Mouse (Mus musculus) R1 (cell line): ENCODE measurements around the gene Magi3.

Experiments
- DNase-seq: peaks from one replicate; pipeline ENCODE4 v3.0.0-alpha.2; 2018; ENCODE audit warnings: low read depth, low spot score

Gene Magi3

DNA sequence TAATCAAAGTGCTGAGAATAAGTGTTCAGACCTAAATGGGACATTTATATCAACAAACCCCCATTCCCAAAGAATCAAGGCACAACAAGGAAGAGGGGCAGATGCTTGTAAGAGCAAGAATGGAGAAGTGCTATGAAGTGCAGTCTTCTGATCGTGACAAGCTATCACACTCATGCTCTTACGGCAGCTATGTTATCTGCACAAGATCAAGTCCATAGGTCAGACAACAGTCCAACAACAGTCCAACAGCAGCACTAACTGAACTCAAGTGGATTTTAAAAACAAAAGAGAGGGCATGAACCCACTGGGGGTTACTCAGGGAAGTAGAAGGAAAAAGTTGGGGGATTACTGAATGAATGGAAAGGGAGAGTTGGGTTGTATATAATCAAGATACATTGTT lies 30.4 kb downstream of the Magi3 start:
- no peak for DNase-seq

DNA sequence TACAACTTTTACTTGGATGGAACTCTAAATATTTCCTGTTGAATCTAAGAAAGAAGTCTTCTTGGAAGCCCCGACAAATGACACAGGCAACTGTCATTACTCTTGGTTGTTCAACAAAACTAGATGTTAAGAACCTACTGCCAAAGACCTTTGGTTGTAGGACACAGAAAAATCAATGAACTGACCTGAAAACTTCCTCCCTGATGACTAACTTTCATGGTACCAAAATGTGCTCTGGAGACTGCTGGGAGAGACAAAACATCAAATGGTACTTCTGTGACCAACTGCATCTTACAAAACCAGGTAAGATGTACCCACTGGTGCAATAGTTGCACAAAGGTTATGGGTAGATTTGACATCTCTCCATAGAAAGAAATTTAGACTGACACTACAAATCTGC lies 30.9 kb downstream of the Magi3 start:
- no peak for DNase-seq

DNA sequence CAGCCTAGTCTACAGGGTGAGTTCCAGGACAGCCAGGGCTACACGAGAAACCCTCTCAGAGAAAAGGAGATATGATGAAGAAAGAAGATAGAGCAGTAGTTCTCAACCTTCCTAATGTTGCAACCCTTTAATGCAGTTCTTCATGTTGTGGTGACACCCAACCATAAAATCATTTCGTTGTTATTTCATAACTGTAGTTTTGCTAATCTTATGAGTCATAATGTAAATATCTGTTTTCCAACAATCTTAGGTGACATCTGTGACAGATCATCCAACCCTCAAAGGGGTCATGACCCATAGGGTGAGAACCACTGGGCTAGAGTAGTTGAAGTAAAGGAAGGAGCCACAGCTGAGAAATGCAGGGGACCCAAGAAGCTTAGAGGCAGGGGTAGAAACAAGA lies 35.9 kb downstream of the Magi3 start:
- no peak for DNase-seq

DNA sequence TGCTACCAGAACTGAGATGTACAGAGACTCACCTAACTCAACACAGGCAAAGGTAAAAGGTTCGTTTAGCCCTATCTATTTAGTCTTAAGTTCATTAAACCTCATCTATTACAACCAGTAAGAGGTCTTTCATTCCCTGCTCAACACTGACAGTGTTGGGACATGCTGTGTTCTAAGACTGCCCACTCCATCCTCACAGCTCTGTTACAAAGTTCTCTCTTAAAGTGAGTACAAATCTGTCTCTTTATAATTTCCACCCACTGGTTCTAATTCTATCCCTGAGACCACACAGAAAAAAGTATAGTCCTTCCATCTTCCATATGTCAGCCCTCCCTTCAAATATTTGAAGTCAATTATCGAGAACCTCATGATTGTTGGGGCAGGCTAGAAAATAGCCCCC lies 36.5 kb downstream of the Magi3 start:
- no peak for DNase-seq

DNA sequence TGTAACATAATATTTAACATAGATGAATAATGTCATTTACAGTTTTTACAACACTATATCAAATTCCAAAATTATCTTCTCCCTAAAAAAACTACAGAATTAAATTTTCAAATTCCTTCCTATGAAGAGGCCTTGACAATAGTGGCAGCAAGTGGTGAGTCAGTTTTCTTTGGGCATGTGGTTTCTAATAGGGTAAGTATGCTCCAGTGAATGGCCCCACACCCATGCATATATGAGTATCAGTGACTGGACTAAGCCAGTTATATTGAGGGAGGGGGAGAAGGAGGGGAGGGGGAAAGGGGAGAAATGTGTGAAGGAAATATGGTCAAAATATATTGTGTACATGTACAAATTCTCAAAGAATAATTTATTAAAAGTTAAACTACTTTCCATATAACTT lies 37.5 kb downstream of the Magi3 start:
- DNase-seq: no peak

DNA sequence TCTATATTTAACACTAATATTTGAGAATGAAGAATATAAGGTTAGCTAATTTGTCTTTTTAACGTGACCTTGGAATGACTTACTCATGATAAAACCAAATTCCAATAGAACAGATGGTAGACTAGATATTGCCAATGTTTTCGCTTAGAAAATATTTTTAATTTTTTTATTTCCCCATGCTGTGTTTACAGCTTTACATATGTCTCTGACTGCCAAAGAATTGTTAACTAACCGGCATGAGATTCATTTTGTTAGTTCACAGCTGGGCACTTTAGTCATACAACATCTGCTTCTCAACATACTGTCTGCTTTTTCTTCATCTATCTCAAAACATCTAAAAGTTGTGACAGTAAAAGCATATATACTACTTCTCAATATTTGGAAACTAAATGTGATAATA lies 58.8 kb downstream of the Magi3 start:
- no peak for DNase-seq

DNA sequence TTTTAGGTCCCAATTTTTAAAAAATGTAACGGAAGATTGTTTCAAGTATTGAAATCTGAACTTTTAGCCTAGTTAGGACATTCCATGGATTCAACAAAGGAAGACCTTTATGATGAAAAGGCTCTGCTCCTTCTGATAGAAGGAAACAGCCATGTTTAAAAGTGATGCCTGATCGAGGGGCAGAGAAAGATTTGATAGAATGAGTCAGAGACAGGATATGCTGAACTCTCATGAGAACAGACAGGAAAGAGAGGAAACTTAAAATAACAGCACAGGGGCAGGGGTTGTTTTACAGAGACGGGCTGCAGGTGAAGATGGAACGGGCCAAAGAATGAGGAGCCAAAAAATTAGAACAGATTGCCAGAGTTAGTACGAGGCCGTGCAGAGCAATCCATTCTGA lies 59.6 kb downstream of the Magi3 start:
- no peak for DNase-seq

DNA sequence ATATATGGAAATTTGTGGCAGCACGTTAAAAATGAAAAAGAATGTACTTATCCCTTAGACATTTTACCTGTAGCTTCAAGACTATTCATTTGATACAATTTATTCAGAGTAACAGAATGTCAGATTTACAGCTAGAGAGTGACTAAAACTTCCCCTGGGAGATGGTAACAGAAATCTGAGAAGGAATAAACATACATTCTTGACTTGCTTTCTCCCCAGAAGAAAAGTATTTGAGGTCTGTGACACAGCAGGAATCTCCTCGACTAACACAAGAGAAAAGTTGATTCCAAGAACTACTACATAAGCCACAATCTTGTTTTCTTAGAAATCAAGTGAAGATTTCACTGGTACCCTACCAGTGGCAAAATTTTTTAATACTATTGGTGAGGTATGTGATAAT lies 70.0 kb downstream of the Magi3 start:
- DNase-seq: no peak

DNA sequence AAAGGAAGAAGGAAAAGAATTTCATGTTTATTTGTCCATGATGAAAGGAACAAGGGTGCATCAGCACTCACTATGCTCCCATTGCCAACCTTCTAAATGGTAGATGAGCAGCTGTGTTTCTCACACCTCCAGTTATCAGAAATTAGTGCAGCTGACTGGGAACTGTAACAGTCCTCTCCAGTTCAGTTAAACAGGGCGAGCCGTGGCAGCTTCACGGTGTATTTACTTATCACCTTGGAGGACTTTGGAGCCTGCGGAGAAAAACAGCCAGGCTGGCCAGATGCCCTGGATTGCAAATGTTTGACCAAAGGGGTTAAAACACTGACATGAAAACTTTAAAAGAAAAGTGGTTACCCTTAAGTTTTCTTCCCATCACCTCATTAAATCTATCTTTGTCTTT lies 77.8 kb downstream of the Magi3 start:
- DNase-seq: no peak

DNA sequence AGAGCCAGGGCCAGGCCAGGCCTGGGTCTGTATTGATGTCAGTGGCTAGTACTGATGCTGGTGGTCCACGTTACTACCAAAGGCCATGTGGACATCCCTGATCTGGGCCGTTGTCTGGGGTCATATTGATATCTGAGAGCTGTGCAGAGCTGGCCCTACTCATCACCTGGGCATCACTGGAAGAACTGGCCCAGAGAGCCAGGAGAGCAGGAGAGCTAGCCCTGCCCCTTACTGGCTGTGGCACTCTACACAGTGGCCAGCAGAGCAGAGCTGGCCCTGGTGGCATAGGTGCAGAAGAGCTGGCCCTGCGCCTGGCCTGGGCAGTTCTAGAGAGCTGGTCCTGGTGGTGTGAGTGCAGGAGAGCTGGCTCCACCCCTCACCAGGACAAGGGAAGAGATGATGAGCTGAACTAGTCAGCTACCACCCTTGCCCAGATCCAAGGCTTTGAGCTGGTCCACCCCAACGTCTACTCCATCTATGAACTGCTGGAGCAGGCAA lies 81.2 kb downstream of the Magi3 start:
- no peak for DNase-seq

DNA sequence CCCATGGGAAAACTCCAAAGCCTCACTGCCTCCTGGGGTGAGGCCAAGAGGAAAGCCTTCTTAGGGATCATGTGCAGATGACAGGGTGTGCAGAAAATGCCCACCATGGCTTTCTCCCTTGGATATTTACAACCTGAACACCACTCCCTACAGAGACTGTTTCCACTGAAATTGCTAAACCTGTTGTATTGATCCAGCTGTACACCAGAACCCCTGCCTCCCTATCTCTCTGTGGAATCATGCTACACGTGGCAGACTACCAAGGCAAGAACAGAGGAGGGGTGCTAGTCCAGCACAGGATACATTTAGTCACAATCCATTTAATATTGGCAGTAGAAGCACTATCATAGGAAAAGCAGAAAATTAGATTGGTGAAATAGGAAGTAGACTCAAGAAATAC lies 94.5 kb downstream of the Magi3 start:
- DNase-seq: no peak

DNA sequence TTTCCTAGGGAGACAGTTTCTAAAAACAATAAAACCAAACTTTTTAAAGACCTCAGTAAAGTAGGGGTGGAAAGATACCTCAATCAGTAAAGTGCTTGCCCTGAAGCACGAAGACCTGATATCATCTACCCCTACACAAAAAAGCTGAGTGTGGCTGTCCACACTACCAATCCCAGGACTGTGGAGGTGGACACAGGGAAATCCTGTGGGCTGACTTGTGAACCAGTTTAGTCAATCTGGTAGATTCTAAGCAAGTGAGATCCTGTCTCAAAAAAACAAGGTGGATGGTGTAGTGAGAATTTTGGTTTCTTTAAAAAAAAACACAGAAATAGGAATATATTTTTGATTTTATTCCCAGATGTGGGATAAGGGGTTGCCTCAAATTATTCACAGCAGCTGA lies 96.3 kb downstream of the Magi3 start:
- no peak for DNase-seq

DNA sequence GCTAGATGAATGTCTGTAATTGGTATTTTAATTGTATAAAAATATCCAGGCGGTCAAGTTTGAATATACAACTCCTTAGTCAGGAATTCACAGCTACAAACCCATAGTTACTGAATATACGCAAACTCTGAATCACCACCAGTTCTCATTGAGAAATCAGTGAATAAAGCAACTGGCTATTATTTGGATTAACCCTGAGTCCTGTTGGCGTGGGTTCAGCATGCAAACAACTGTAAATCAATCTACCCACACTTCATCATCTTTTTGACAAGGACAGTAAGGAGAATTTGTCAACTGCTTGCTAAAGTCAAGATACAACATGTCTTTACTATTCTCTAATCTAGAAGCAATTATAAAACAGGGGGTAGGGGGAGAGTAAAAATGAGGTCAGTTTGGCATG lies 110.7 kb downstream of the Magi3 start:
- DNase-seq: no peak

DNA sequence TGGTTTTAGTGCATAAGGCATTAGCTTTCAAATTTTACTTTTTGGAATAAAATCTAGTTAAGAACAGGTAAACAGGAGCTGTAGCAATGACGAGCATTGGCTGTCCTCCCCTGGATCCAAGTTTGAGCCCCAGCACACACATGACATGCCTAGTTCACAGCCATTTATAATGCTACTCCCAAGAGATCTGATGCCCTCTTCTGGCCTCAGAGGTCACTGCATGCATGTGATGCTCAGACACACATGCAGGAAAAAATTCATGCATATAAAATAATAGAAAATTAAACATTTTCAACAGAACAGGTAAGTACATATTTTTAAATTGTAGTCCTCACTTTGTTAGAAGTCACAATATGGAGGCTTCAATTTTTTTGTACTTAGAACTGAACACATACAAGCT lies 115.2 kb downstream of the Magi3 start:
- DNase-seq: peak; percentile 57

DNA sequence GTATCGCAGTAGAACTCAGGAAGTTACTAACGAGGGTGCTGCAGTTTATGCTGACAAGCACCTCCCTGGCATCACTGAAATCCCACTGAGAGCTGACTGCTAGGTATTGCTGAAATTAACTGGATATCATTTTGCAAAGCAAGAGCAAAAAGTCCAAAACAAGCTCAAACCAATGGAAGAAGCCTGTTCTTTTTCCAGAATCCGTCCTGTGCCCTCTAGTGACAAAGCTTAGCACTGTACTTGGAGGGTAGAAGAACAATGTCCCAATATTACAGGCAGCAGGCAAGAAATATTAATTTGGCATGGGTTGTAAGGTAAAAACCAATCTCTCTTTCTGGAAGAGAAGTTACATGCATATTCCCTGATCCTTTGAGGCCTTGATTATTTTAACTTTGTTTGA lies 118.5 kb downstream of the Magi3 start:
- no peak for DNase-seq

DNA sequence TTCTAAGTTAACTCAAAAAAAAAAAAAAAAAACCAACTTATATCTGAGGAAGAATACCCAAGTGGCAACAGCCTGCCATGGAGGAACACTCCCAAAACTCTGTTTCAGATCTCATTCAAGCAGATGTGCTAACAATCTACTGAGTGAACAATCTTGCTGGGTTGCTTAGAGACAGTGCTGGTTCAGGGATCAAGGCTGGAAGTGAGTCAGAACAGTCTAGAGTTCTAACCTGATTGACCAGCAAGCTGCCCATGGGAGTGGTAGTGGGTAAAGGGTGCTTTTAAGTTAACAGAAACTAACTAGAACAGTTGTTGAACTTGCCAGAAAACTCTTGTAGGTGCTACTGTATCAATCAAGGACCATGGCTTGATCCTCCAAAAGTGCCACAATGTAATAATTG lies 118.9 kb downstream of the Magi3 start:
- DNase-seq: no peak

DNA sequence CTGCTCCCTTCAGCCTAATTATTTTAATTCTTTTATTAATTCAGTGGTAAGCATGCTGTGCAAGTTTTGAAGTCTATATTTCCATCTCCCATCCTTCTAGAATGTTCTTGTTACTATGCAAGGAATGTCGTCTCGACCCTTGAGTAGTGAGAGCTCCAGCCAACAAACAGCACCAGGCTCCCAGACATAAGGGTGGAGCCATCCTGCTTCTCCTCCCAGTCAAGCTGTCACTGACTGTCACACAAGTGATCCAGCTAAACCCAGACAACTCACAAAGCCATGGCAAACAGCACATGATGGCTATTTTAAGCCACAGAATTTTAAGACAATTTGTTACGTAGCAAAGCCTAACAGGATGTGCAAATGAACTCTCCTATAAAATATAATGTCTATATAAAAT lies 124.2 kb downstream of the Magi3 start:
- no peak for DNase-seq

DNA sequence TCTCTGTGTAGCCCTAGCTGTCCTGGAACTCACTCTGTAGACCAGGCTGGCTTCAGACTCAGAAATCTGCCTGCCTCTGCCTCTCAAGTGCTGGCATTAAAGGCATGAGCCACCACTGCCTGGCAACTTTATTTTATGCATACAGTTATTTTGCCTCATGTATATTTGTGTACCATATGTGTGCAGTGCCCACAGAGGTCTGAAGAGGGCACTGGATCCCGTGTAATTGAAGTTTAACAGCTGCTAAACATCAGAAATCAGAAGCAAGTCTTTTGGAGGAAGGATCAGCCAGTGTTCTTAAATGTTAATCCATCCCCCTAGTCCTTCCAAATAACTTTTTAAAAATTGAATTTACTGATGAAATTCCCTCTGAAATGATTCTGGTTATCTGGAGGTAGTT lies 125.5 kb downstream of the Magi3 start:
- peak; percentile 36 for DNase-seq

DNA sequence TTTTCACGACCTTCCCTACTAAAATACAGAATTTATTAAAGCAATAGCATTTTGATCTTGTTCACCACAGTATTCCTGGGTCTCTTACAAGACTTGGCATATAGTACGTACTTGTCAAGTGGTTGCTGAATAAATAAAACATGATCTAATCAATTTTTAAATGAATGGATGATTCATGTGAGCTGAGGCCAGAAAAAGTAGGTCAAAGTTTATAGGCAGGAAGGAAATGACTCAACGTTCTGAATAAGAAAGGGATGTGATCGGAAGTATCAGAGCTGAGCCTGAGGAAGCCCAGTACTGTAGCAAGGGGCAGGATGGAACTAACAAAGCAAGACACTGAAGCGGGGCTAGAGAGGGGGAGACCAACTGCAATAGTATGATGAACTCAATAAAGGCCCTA lies 127.4 kb downstream of the Magi3 start:
- peak; percentile 40 for DNase-seq

DNA sequence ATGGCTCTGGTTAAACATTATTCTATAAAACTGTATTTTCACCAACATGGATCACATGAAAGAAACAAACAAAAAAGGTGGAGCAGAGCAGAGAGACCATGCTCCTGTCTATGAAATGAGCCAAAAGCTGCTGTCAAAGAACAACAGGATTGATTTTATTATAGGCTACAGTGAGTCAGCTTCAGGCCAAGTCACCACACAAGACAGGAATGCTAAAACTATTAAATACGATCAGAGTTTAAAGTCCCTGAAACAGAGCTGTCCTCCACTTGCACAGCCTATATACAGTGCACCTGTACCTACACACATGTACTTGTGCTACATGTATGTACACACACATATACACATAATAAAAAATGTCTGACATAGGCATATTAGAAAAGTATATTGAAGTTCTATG lies 138.1 kb downstream of the Magi3 start:
- DNase-seq: no peak

DNA sequence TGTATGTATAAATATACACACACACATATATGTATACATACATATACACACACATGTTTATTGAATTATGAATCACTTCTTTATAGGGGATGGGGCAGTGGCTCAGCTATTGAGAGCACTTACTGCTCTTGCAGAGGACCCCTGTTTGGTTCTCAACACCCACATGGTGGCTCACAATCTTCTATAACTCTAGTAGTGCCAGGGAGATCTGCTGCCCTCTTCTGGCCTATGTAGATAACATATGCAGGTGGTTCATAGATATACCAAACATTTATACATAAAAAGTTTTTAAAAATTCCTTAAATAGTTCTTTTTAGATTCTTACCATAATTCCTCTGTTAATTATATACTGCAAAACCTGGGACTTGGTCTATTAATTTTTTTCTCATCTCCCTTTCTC lies 141.4 kb downstream of the Magi3 start:
- DNase-seq: peak; percentile 49

DNA sequence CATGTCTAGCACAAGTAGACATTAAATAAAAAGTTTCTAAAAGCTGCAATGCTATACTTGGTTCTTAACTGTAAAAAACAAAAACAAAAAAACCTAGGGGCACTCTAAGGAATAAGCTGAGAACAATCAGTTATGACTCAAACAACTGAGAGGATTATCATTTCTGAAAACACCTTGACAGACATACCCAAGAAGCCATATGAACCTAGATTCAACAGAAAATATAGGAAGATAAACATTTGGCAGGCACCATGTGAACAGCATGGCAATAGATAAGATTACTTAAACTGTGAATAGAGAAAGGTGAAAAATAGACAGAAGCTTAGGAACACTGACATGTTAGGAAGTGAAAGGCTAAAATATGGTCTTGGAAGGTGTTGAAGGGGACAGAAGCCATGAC lies 150.8 kb downstream of the Magi3 start:
- no peak for DNase-seq

DNA sequence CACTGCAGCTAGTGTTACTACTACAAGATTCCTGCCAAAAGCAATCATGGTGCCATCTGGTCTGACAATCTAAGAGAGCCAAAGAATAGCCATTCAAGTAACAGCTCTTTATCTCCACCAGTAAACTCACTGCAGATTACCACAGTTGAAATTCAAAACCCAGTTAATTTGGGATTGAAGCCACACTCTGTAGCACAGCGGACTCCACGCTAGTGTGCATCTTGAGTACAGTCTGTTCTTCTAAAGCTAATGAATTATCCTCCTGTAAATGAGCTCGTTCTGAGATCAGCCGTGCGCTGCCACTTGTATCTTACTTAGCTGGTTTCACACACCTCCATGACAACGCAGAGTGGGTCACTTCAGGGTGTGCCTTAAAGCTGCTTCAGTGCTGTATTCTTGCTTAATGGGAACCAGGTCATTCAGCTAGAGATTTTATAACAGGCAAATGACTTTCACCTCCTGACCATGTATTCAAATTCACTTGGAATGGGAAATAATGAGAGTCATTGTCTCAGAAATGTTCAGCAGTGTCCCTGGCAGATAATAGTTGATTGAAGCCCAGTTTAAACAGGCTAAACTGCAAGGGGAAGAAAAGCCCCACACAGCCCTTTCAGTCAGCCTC lies 161.1 kb downstream of the Magi3 start:
- peak; percentile 5 for DNase-seq

DNA sequence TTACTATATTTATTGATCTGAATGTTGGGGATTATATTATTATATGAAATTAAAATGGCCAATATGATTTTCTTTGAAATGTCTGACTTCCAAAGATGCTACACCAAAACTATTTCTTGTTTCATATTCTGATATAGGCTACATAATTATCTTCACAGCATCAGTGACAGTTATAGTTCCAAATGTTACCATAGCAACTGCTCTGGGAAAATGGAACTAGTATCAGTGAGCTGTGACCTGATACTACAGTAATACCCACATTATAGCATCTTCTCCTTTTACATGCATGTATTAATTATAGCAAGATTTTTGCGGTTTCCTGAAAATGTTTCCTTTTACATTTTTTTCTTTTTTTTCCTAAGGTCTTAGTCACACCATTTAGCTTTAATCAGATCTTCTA lies 187.4 kb downstream of the Magi3 start:
- DNase-seq: no peak
